Mouse (Mus musculus) spleen, adult 2 months (tissue): Measurements from ENCODE around the gene Slit3. TPM values are rescaled to one million over a fixed set of nuclear protein-coding genes. Genes with fewer than 3 reads are reported as not detected.

Source experiments
- DNase-seq, 2 experiments: peaks; one replicate each; pipeline versions ENCODE4 v3.0.0 to v3.0.0-alpha.2; 2012 to 2021; ENCODE audit warnings: low spot score in 2 of 2, low read depth in 1 of 2
- H3K27ac ChIP-seq: fragments of 200-500 bp; 2 replicates; pipeline ENCODE4 v1.5.1; 2012; ENCODE audit warnings: low read length, inconsistent platforms; ENCODE audit not compliant: insufficient read depth
- H3K27me3 ChIP-seq: fragments of 200-500 bp; 2 replicates; pipeline ENCODE4 v1.6.1; 2012; ENCODE audit warnings: mild to moderate bottlenecking, moderate library complexity, low read length, inconsistent platforms; ENCODE audit not compliant: control insufficient read depth, insufficient read depth
- H3K36me3 ChIP-seq: fragments of 200-500 bp; 2 replicates; pipeline ENCODE4 v1.6.1; 2012; ENCODE audit warnings: mild to moderate bottlenecking, low read length, inconsistent platforms; ENCODE audit not compliant: control insufficient read depth, insufficient read depth
- H3K4me1 ChIP-seq: fragments of 200-500 bp; 2 replicates; pipeline ENCODE4 v1.6.1; 2011; ENCODE audit warnings: inconsistent platforms; ENCODE audit not compliant: control insufficient read depth, insufficient read depth, insufficient read length
- H3K4me3 ChIP-seq: fragments of 200-500 bp; 2 replicates; pipeline ENCODE4 v1.5.1; 2011; ENCODE audit warnings: mild to moderate bottlenecking, inconsistent platforms; ENCODE audit not compliant: insufficient read depth, insufficient read length; ENCODE audit errors: extremely low read depth
- CTCF ChIP-seq: fragments of 200-500 bp; IDR thresholded peaks from 2 replicates; pipeline ENCODE4 v1.5.1; 2011; ENCODE audit warnings: mild to moderate bottlenecking, inconsistent platforms; ENCODE audit not compliant: insufficient read depth, insufficient read length, insufficient replicate concordance; ENCODE audit errors: extremely low read depth
- POLR2A ChIP-seq: fragments of 200-500 bp; IDR thresholded peaks from 2 replicates; pipeline ENCODE4 v1.6.1; 2011; ENCODE audit warnings: low read depth, low read length, inconsistent platforms
- WGBS: fragments of 180-500 bp; shearing (Covaris S2); methylation state at CpG from one replicate; pipeline ENCODE4 v1.1.7; 2018; 5-methylcytosine and 5-hydroxymethylcytosine counted together
- polyA plus RNA-seq: library from polyadenylated mRNA; depleted of rRNA; stranded (reverse); fragments of >200 nt; gene quantifications from 2 replicates; pipeline ENCODE4 v1.2.3, GENCODE M21; 2012

Slit3 gene
- polyA plus RNA-seq, 1 experiment: 6.6 TPM

DNA sequence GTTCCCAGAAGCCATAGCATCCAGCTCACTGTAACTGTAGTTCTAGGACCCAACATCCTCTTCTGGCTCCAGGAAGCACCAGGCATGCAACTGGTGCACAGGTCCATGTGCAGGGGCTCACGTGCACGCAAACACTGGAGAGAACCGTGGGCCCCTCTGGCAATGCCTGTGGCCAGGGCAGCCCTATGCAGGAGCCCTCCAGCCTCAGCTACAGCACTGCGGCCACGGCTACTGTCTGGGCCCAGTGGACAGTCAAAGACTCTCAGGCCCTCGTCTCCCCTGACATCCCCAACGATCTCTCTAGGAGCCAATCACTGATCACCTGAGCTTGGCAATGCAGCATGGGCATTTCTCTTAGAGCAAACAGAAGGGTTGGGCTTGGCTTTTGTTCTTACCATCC, 572.6 kb downstream of the Slit3 start:
- 91% methylated on average over 7 of the region's 7 CpGs for WGBS
- TF ChIP-seq CTCF: no peak
- TF ChIP-seq POLR2A: no peak
- Histone ChIP-seq H3K4me3 (no peak overlapping the region), H3K36me3 (no peaks in the 10 kb centered on the region), H3K4me1 (no peaks in the 10 kb centered on the region), H3K27ac (no peak overlapping the region), H3K27me3 (no peaks in the 10 kb centered on the region)
- no peak for DNase-seq

- WGBS: 89% methylated on average over 7 of the region's 7 CpGs
- Histone ChIP-seq H3K27me3 (no peaks in the 10 kb centered on the region), H3K4me1 (no peaks in the 10 kb centered on the region), H3K27ac (no peak overlapping the region), H3K4me3 (no peak overlapping the region), H3K36me3 (no peaks in the 10 kb centered on the region)
- TF ChIP-seq CTCF (no peak), POLR2A (no peak)
- no peak for DNase-seq
Measured at GRCm38 (mm10) chr11:35697476-35697875, 576.5 kb downstream of the Slit3 start.

GRCm38 (mm10) chr11:35698901-35699300, 577.9 kb downstream of the Slit3 start:
- WGBS: 78% methylated on average over 5 of the region's 5 CpGs
- TF ChIP-seq CTCF (no peak), POLR2A (no peak)
- H3K4me1 ChIP-seq: no peaks in the 10 kb centered on the region
- H3K4me3 ChIP-seq: no peak overlapping the region
- H3K36me3 ChIP-seq: no peaks in the 10 kb centered on the region
- no peaks in the 10 kb centered on the region for H3K27me3 ChIP-seq
- DNase-seq: no peak
- H3K27ac ChIP-seq: no peak overlapping the region

DNA sequence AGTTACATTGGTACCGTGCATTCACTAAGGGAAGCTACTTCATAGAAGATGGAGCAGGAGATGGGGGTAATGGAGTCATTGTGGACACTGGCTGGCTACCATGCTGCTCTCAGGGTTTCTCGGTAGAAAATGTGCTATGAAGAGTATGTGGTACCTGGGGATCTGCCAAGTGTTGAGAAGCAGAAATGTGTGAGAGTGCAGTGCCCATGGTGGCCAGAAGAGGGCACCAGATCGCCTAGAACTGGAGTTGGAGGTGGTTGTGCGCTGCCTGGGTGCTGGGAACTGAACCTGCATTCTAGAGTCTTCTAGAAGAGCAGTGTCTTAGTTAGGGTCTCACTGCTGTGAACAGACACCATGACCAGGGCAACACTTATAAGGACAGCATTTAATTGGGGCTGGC, 582.4 kb downstream of the Slit3 start:
- no peaks in the 10 kb centered on the region for H3K36me3 ChIP-seq
- no peaks in the 10 kb centered on the region for H3K4me1 ChIP-seq
- no peak for DNase-seq
- H3K4me3 ChIP-seq: no peak overlapping the region
- 77% methylated on average over 4 of the region's 4 CpGs for WGBS
- no peak overlapping the region for H3K27ac ChIP-seq
- TF ChIP-seq CTCF (no peak), POLR2A (no peak)
- H3K27me3 ChIP-seq: no peaks in the 10 kb centered on the region

GRCm38 (mm10) chr11:35704381-35704780, 583.4 kb downstream of the Slit3 start:
- TF ChIP-seq CTCF (no peak), POLR2A (no peak)

DNA sequence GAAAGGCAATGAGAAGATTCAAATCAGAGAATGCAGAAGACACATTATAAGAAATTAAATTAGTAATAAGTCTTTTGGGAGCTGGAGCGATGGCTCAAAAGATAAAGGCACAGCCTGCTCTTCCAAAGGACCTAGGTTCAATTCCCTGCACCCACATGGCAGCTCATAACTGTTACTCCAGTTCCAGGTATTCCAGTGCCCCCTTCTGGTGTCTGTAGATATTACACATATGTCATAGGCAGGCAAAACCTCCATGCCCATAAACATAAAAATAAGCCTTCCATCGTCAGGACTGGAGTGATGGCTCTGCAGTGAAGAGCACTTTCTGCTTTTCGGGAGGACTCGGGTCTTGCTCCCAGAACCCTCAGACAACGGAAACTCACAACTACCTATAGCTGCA, 583.9 kb downstream of the Slit3 start:
- Histone ChIP-seq H3K4me1 (no peaks in the 10 kb centered on the region), H3K27ac (no peak overlapping the region), H3K36me3 (no peaks in the 10 kb centered on the region), H3K4me3 (no peak overlapping the region), H3K27me3 (no peaks in the 10 kb centered on the region)
- 95% methylated on average over 5 of the region's 5 CpGs for WGBS
- no peak for DNase-seq
- TF ChIP-seq CTCF: no peak
- no peak for TF ChIP-seq POLR2A

More at GRCm38 (mm10) chr11:35704381-35704780, 583.4 kb downstream of the Slit3 start:
- no peak overlapping the region for H3K27ac ChIP-seq
- no peaks in the 10 kb centered on the region for H3K27me3 ChIP-seq
- H3K4me1 ChIP-seq: no peaks in the 10 kb centered on the region
- DNase-seq: no peak
- WGBS: 95% methylated on average over 13 of the region's 13 CpGs
- H3K36me3 ChIP-seq: no peaks in the 10 kb centered on the region
- no peak overlapping the region for H3K4me3 ChIP-seq

- no peaks in the 10 kb centered on the region for H3K27me3 ChIP-seq
- H3K36me3 ChIP-seq: no peaks in the 10 kb centered on the region
- TF ChIP-seq CTCF: no peak
- no peak for TF ChIP-seq POLR2A
- no peak for DNase-seq
- no peaks in the 10 kb centered on the region for H3K4me1 ChIP-seq
- 90% methylated on average over 12 of the region's 12 CpGs for WGBS
- H3K27ac ChIP-seq: no peak overlapping the region
- no peak overlapping the region for H3K4me3 ChIP-seq
Measured at GRCm38 (mm10) chr11:35707431-35707830, 586.4 kb downstream of the Slit3 start.
